Mouse (Mus musculus) mouse embryonic stem cell (cell line): ENCODE results near the gene Dnajc21.

Source experiments
- in situ Hi-C, 2 experiments: fragments of 300-500 bp; cut with MboI; formaldehyde crosslinking; loops; 1 replicate in 1 of 2; 3 replicates in 1 of 2; pipeline ENCODE4 v1.14.3; 2019 to 2020; ENCODE audit warnings: low sequenced_read_pairs in 2 of 2, low pct_unique_long_range_greater_than_20kb in 1 of 2, mixed read lengths in 1 of 2; ENCODE audit not compliant: unreplicated experiment in 1 of 2

The Dnajc21 gene

GRCm38 (mm10) chr15:10470151-10470831 lies at the start of gene Dnajc21:
Gene Dnajc21 (minus strand): TSS chr15:10470516.
- in situ Hi-C loops, result no loop called here

GRCm38 (mm10) chr15:10515166-10515565 lies 44.9 kb upstream of the Dnajc21 start:
- in situ Hi-C loops, result loop anchor here in 1 of 2 experiments (25.0 kb wide), 1 partner anchor 372 kb away; no protein-coding TSS in a partner anchor

- in situ Hi-C loops, result loop anchor here (10.0 to 25.0 kb wide), 2 partner anchors 359 to 381 kb away; no protein-coding TSS in a partner anchor
Observed at GRCm38 (mm10) chr15:10506099-10506498, 35.8 kb upstream of the Dnajc21 start.

GRCm38 (mm10) chr15:10500838-10501719 lies 30.8 kb upstream of the Dnajc21 start:
- in situ Hi-C loops, result loop anchor here (10.0 to 25.0 kb wide), 2 partner anchors 364 to 386 kb away; no protein-coding TSS in a partner anchor

- in situ Hi-C loops, result loop anchor here (10.0 to 25.0 kb wide), 2 partner anchors 365 to 387 kb away; no protein-coding TSS in a partner anchor
Observed at GRCm38 (mm10) chr15:10500035-10500434, 29.7 kb upstream of the Dnajc21 start.

- in situ Hi-C loops, result loop anchor here (25.0 kb wide), 2 partner anchors 213 to 888 kb away; partner anchors contain the start of genes Rai14 (in 1 of the 2) and Tars (in 1 of the 2)
Observed at GRCm38 (mm10) chr15:10499593-10499992, 29.3 kb upstream of the Dnajc21 start.

- in situ Hi-C loops, result loop anchor here (25.0 kb wide), 2 partner anchors 216 to 891 kb away; partner anchors contain the start of genes Rai14 (in 1 of the 2) and Tars (in 1 of the 2)
Observed at GRCm38 (mm10) chr15:10496696-10497095, 26.4 kb upstream of the Dnajc21 start.

GRCm38 (mm10) chr15:10495944-10496343 lies 25.6 kb upstream of the Dnajc21 start:
- in situ Hi-C loops, result loop anchor here (25.0 kb wide), 2 partner anchors 216 to 891 kb away; partner anchors contain the start of genes Rai14 (in 1 of the 2) and Tars (in 1 of the 2)

GRCm38 (mm10) chr15:10490101-10490500 lies 19.8 kb upstream of the Dnajc21 start:
- in situ Hi-C loops, result loop anchor here (25.0 kb wide), 2 partner anchors 222 to 897 kb away; partner anchors contain the start of genes Rai14 (in 1 of the 2) and Tars (in 1 of the 2)

GRCm38 (mm10) chr15:10487246-10487645 lies 16.9 kb upstream of the Dnajc21 start:
- in situ Hi-C loops, result loop anchor here (10.0 to 25.0 kb wide), 3 partner anchors 225 to 908 kb away; partner anchors contain the start of genes Tars (in 2 of the 2) and Rai14 (in 1 of the 2)

- in situ Hi-C loops, result loop anchor here (10.0 to 25.0 kb wide), 3 partner anchors 226 to 908 kb away; partner anchors contain the start of genes Tars (in 2 of the 2) and Rai14 (in 1 of the 2)
Observed at GRCm38 (mm10) chr15:10486365-10486839, 16.1 kb upstream of the Dnajc21 start.

- in situ Hi-C loops, result loop anchor here (10.0 to 25.0 kb wide), 3 partner anchors 227 to 909 kb away; partner anchors contain the start of genes Tars (in 2 of the 2) and Rai14 (in 1 of the 2)
Observed at GRCm38 (mm10) chr15:10485484-10486364, 15.4 kb upstream of the Dnajc21 start, which contains the start of the genes Brix1 and Rad1. Gene Brix1 (minus strand): TSS chr15:10485947. Gene Rad1 (plus strand): TSS chr15:10486018.

GRCm38 (mm10) chr15:10470941-10471340 lies 625 bp upstream of the Dnajc21 start:
- in situ Hi-C loops, result no loop called here

- in situ Hi-C loops, result no loop called here
Observed at GRCm38 (mm10) chr15:10469641-10470150, 620 bp downstream of the Dnajc21 start.

- in situ Hi-C loops, result no loop called here
Observed at GRCm38 (mm10) chr15:10468761-10469160, 1.6 kb downstream of the Dnajc21 start.

GRCm38 (mm10) chr15:10464678-10465077 lies 5.6 kb downstream of the Dnajc21 start:
- in situ Hi-C loops, result no loop called here

GRCm38 (mm10) chr15:10463555-10463954 lies 6.8 kb downstream of the Dnajc21 start:
- in situ Hi-C loops, result no loop called here
